Mouse (Mus musculus) heart, postnatal 14 days (tissue): ENCODE measurements around the gene Spata45. TPM values are rescaled to one million over a fixed set of nuclear protein-coding genes. Genes with fewer than 3 reads are reported as not detected.

Experiments used
- DNase-seq, 2 experiments: peaks; one replicate each; pipeline ENCODE4 v3.0.0; 2021 to 2022
- intact Hi-C: fragments of 180-260 bp; cut with DNase I; formaldehyde crosslinking; loops from one replicate; pipeline ENCODE4 v1.15.1; 2025
- total RNA-seq, 2 experiments: library from RNA; stranded (reverse); gene quantifications; 2 replicates each; pipeline ENCODE4 v1.2.3; 2021

Spata45 gene
- total RNA-seq, 2 experiments from 2014 or later, result not detected

- intact Hi-C loops, result no loop called here
- DNase-seq, result no peak
These were observed 790 bp upstream of the Spata45 start for GRCm38 (mm10) chr1:191035649-191036048.

- intact Hi-C loops, result no loop called here
- no peak for DNase-seq
These were observed 1.6 kb downstream of the Spata45 start for GRCm38 (mm10) chr1:191037999-191038398.

DNA sequence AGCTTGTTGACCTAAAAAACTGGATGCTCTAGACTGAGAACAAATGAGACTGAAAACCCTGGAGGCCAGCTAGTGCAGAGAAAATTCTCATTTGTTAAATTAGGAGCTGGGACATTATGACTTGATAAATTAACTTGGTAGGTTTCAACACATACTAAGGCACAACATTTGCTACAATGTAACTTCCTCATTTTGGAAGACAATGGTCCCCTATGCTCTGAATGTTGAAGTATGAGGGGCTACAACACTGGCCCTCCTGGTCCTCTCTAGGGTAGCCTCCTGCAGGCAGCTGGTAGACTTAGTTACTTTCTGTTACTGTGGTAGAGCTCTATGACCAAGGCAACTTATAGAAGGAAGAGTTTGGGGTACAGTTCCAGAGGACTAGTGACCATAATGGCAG, 4.9 kb downstream of the Spata45 start:
- intact Hi-C loops, result no loop called here
- no peak for DNase-seq

GRCm38 (mm10) chr1:191042106-191042505, 5.7 kb downstream of the Spata45 start:
- intact Hi-C loops, result no loop called here

DNA sequence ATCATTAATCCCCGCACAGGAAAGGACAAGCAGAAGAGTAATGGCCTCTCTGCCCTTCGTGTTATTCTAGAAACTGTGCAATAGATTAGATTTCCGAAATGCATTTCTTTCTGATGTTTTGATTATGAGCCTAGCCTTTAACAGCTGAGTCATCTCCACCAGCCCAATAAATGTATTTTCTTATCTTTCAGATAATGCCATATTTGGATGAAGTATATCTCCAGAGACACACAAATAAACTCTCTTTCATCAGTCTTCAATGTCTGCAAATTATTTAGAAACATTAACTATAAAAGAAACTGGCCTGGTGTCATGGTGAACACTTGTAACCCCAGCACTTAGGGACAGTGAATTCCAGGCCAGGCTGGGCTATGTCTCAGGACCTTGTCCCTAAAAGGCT, 6.2 kb downstream of the Spata45 start:
- intact Hi-C loops, result no loop called here
- DNase-seq, result no peak

More at GRCm38 (mm10) chr1:191042106-191042505, 5.7 kb downstream of the Spata45 start:
- no peak for DNase-seq

DNA sequence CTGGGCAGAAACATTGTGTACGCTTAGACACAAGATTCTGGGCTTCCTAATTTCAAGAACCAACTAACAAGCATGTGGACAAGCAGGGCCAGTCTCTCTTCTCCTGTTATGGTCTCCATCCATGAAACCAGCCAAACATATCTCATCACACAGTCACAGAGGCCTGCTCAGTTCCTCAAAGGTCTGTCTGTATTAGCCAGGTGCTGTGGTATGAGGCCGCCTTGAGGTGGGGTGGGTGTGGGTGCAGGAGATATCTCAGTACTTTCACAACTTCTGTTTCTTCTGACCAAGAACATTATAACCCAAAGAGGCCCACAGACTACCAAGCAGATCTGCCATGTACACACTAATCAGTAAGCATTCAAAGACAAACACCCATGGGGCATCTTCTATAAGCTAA, 8.8 kb downstream of the Spata45 start:
- intact Hi-C loops, result no loop called here
- DNase-seq, result no peak

GRCm38 (mm10) chr1:191046231-191046824, 9.9 kb downstream of the Spata45 start:
- no peak for DNase-seq
- intact Hi-C loops, result no loop called here

GRCm38 (mm10) chr1:191053555-191053954, 17.1 kb downstream of the Spata45 start:
- intact Hi-C loops, result no loop called here

GRCm38 (mm10) chr1:191054870-191055532, 18.6 kb downstream of the Spata45 start:
- intact Hi-C loops, result no loop called here
- no peak for DNase-seq

More at GRCm38 (mm10) chr1:191053555-191053954, 17.1 kb downstream of the Spata45 start:
- DNase-seq, result no peak

DNA sequence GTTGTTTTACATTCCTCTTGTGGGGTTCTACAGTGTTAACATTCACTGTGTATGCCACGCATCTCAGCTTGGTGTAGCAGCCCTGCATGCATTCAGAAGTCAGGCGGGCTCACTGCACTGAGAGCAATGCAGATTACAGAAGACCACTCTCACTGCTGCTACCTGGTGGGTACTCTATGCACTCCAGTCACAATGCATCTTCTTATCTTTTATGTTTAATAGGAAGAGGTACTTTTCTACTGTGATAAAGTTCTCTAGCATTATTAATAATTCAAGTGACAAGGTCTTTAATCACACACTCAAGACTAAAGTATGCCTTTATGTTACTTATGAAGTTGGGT, 19.1 kb downstream of the Spata45 start:
- no peak for DNase-seq
- intact Hi-C loops, result no loop called here

- intact Hi-C loops, result no loop called here
- no peak for DNase-seq
These were observed 21.0 kb downstream of the Spata45 start for GRCm38 (mm10) chr1:191057461-191057860.

- intact Hi-C loops, result no loop called here
- no peak for DNase-seq
These were observed 25.9 kb downstream of the Spata45 start for GRCm38 (mm10) chr1:191062241-191062780.

GRCm38 (mm10) chr1:191062781-191063485, 26.5 kb downstream of the Spata45 start, which contains the start of the genes Tatdn3 and Nsl1:
TSS of gene Tatdn3 (minus strand) at chr1:191062932.
TSS of gene Nsl1 (plus strand) at chr1:191063012.
- intact Hi-C loops, result no loop called here
- peak; percentile 93 to 95 for DNase-seq

DNA sequence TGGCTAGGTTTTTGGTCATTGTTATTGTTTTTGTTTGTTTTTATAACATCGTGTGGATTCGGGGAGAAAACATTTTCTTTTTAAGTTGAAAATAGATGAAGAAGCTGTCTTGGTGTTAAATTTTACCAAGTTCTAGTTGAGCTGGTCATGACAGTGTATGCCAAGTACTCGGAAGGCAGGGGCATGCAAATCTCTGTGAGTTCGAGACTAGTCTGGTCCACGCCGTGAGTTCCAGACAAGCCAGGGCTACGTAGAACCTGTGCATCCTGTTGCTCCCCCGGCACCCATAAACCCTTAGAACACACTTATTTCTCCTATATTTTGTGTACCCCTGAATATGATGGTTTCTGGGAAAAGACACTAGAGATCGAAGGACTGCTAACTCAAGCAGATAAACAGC, 27.3 kb downstream of the Spata45 start:
- intact Hi-C loops, result no loop called here
- DNase-seq, result no peak

DNA sequence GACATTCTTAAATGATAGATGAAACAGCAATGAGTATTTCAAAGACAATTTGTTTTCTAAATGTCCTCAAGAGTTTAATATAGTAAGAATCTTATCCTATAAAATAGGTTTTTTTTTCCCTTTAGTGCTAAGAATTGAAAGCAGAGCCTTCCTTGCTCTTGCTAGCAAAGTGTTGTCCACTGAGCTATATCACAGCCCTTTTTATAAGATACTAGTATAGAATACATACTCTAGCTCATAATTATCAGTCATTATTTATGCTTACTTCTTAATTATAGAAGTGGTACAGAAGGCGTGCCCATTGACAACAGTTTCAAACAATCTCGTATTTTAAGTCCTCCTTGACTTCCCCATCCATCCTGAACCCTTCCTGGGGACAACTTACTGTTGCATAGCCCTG, 28.1 kb downstream of the Spata45 start:
- intact Hi-C loops, result no loop called here
- no peak for DNase-seq

DNA sequence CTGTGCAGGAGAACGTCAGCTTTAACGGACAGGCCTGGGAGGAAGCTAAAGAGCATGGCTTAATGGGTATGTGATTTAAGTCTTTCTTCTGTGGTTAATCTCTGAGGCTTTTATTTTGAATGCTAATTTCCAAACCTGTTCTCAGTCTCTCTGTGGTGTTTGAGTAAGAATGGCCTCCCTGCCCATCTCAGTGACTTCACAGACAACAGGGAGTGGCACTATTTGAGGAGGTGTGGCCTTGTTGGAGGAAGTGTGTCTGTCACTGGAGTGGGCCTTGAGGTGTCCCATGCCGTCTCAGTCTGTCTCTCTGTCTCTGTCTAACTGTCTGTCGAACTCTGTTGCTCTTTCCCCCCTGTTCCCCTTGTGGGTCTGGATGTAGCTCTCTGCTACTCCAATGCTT, 28.7 kb downstream of the Spata45 start:
- DNase-seq, result no peak
- intact Hi-C loops, result no loop called here

- peak in 1 of 2 experiments; percentile 20 for DNase-seq
- intact Hi-C loops, result no loop called here
These were observed 31.9 kb downstream of the Spata45 start for GRCm38 (mm10) chr1:191068377-191068776.

- intact Hi-C loops, result loop anchor here (5.0 kb wide), 1 partner anchor 57 kb away; no protein-coding TSS in a partner anchor
These were observed 33.8 kb downstream of the Spata45 start for GRCm38 (mm10) chr1:191070259-191070658.

DNA sequence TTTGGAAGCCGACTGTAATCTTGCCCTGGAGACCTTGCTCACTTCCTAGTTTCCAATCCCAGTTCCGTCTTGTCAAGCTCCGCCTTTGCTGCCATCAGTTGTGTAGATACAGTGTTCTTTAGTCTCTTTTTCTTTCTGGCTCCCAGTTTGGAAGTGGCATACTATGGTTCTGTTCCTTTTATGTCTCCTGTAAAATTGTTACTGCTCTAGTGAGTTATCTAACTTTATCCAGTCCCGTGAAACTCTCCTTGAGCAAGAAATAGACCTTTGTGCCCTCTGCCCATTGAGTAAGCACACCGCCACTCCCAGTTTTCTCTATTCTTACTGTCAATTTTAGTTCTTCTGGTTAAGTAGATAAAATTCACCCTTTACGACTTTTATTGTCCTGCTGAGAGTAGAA, 35.2 kb downstream of the Spata45 start:
- intact Hi-C loops, result loop anchor here (5.0 kb wide), 1 partner anchor 56 kb away; no protein-coding TSS in a partner anchor

More at GRCm38 (mm10) chr1:191070259-191070658, 33.8 kb downstream of the Spata45 start:
- no peak for DNase-seq

DNA sequence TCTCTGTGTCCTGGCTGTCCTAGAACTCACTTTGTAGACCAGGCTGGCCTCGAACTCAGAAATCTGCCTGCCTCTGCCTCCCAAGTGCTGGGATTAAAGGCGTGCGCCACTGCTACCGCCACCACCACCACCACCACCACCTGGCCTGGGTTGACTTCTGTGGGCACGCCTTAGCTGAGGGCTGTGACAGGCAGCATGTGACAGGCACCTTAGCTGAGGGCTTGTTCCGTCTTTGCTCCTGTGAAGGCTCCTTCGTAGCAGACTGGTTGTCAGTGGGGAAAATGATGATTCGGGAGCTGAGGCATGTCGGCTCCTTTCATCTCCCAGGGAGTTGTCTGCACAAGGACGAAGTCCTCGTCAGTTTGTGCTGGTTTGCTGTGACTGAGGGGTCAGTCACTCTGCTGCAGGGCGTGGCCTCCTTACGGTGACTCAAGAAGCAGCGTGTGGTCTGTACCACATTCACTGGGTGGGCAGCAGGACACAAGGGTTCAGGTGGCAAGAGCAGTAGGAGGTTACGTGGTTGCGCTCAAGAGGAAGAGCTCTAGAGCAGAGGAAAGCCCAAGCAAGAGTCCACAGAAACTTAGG, 36.0 kb downstream of the Spata45 start:
- intact Hi-C loops, result loop anchor here (5.0 kb wide), 1 partner anchor 55 kb away; no protein-coding TSS in a partner anchor
- DNase-seq, result no peak

More for the DNA sequence above, 35.2 kb downstream of the Spata45 start:
- no peak for DNase-seq

GRCm38 (mm10) chr1:191073001-191073400, 36.6 kb downstream of the Spata45 start:
- DNase-seq, result peak; percentile 46 to 61
- intact Hi-C loops, result loop anchor here (5.0 kb wide), 1 partner anchor 54 kb away; no protein-coding TSS in a partner anchor
